Mouse (Mus musculus): ENCODE measurements at regions not wholly inside any gene's neighbourhood (a gene's known extent, or its start where the extent isn't known, plus 50 kb on each side); places are given as distances from the start of the nearest gene placed in this dataset.

GRCm38 (mm10) chr3:150640004-150640676 lies 797.5 kb upstream of the Adgrl4 start:
- Histone ChIP-seq H3K4me1 (ENCODE audit: control insufficient read depth in 2 of 2, insufficient read depth in 2 of 2, low read length in 2 of 2) (no peaks in the 10 kb centered on the region), H3K4me3 (ENCODE audit: control insufficient read depth in 1 of 2, insufficient read depth in 1 of 2, low read depth in 1 of 2, low read length in 2 of 2) (no peak overlapping the region), H3K27me3 (ENCODE audit: control insufficient read depth, insufficient read depth, low read length) (no peaks in the 10 kb centered on the region), H3K9me3 (ENCODE audit: control insufficient read depth, low read length) (no peaks in the 10 kb centered on the region), H3K27ac (replicated peaks in 1 of 2; ENCODE audit: control insufficient read depth in 1 of 2, insufficient read depth in 1 of 2, low read depth in 2 of 2, low read length in 2 of 2) (no peak overlapping the region), H3K9ac (ENCODE audit: low read length) (no peak overlapping the region), H3K4me2 (ENCODE audit: low read length) (no peak overlapping the region), H3K36me3 (ENCODE audit: control insufficient read depth, insufficient read depth, low read length) (no peaks in the 10 kb centered on the region)
- WGBS: 86% methylated on average over 8 of the region's 8 CpGs
- ATAC-seq (ENCODE audit: insufficient number of reproducible peaks, insufficient read depth, low FRiP score, low read depth): no peak

DNA sequence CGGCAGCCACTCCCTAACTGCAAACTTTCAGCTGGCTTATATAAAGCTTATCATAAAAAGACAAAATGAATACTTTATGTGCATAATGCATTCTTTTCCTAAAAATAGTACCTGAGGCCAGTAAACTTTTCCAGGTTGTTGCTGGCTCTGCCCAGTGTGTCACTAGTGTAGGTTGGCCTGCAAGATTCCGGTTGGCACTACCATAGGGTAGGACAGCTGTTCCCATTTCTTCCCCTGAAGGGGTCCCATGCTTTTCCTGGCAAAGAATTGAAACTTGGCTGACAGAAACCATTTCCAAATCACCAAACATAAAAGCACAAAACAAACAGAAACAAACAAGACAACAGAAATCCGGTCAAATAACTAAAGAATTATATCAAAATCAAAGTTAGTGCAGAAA lies 789.6 kb upstream of the Adgrl4 start:
- Histone ChIP-seq H3K27me3 (ENCODE audit: control insufficient read depth, insufficient read depth, low read length) (no peaks in the 10 kb centered on the region), H3K4me3 (ENCODE audit: control insufficient read depth in 1 of 2, insufficient read depth in 1 of 2, low read depth in 1 of 2, low read length in 2 of 2) (no peak overlapping the region), H3K9ac (ENCODE audit: low read length) (no peak overlapping the region), H3K4me1 (ENCODE audit: control insufficient read depth in 2 of 2, insufficient read depth in 2 of 2, low read length in 2 of 2) (no peaks in the 10 kb centered on the region), H3K4me2 (ENCODE audit: low read length) (no peak overlapping the region), H3K9me3 (ENCODE audit: control insufficient read depth, low read length) (no peaks in the 10 kb centered on the region), H3K36me3 (ENCODE audit: control insufficient read depth, insufficient read depth, low read length) (no peaks in the 10 kb centered on the region), H3K27ac (replicated peaks in 1 of 2; ENCODE audit: control insufficient read depth in 1 of 2, insufficient read depth in 1 of 2, low read depth in 2 of 2, low read length in 2 of 2) (no peak overlapping the region)
- ATAC-seq (ENCODE audit: insufficient number of reproducible peaks, insufficient read depth, low FRiP score, low read depth): no peak
- 82% methylated on average over 3 of the region's 3 CpGs for WGBS

DNA sequence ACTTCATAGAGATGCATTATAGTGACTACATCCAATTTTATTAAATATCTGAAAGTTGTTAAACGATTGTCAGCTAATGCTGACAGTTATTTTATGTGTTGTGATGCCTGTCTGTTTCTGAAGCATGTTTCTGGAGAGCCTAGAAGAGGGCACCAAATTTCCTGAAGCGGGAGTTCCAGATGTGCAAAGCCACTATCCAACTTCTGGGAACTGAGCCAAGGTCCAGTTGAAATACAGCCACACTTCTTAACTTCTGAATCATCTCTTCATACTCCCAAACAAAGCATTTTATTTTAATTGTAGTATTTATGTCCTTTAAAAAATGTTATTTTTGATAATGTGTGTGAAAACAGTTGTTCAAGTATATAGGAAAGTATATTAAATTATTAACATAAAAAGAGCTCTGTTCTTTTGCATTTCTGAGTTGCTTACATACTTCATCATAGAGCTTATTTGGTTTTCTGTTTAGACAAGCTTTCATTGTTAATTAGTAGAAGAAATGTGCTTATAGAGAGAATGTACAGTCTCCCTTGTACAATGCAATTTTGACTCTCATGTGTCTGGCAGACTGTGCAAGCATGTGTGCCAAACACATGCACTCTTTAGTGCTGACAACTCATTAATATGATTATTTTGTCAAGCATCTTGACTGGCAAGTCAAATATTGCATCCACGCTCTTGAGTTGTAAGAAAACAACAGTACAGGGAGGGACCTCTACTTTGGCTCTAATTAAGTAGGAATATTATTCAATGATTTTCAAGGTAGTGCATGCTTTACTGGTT lies 787.7 kb upstream of the Adgrl4 start:
- WGBS: 45% methylated on average over 3 of the region's 3 CpGs
- no peak overlapping the region for H3K4me2 ChIP-seq (ENCODE audit: low read length)
- no peak overlapping the region for H3K9ac ChIP-seq (ENCODE audit: low read length)
- ATAC-seq (ENCODE audit: insufficient number of reproducible peaks, insufficient read depth, low FRiP score, low read depth): no peak
- no peaks in the 10 kb centered on the region for H3K4me1 ChIP-seq (ENCODE audit: control insufficient read depth in 2 of 2, insufficient read depth in 2 of 2, low read length in 2 of 2)
- H3K27me3 ChIP-seq (ENCODE audit: control insufficient read depth, insufficient read depth, low read length): no peaks in the 10 kb centered on the region
- H3K9me3 ChIP-seq (ENCODE audit: control insufficient read depth, low read length): no peaks in the 10 kb centered on the region
- H3K4me3 ChIP-seq (ENCODE audit: control insufficient read depth in 1 of 2, insufficient read depth in 1 of 2, low read depth in 1 of 2, low read length in 2 of 2): no peak overlapping the region
- no peaks in the 10 kb centered on the region for H3K36me3 ChIP-seq (ENCODE audit: control insufficient read depth, insufficient read depth, low read length)
- H3K27ac ChIP-seq (replicated peaks in 1 of 2; ENCODE audit: control insufficient read depth in 1 of 2, insufficient read depth in 1 of 2, low read depth in 2 of 2, low read length in 2 of 2): no peak overlapping the region

DNA sequence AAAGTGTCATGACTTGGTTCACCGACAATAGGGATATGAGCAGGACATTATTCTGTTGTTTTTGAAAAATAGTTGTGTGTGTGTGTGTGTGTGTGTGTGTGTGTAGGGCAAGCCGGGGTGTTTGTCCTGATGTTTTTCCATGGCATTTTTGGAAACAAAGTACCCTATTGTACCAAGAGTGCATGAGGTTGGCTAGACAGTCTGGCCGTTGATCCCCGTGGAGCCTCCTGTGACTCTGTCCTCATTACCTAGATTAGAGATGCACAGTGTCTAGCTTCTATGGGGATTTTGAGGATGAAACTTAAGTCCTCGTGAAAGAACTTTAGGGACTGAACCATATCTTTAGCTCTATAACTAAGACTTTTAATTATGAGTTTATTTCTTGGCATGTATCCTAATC lies 741.9 kb upstream of the Adgrl4 start:
- Histone ChIP-seq H3K9me3 (ENCODE audit: control insufficient read depth, low read length) (no peaks in the 10 kb centered on the region), H3K4me1 (ENCODE audit: control insufficient read depth in 2 of 2, insufficient read depth in 2 of 2, low read length in 2 of 2) (no peaks in the 10 kb centered on the region), H3K27me3 (ENCODE audit: control insufficient read depth, insufficient read depth, low read length) (no peaks in the 10 kb centered on the region), H3K4me3 (ENCODE audit: control insufficient read depth in 1 of 2, insufficient read depth in 1 of 2, low read depth in 1 of 2, low read length in 2 of 2) (no peak overlapping the region), H3K4me2 (ENCODE audit: low read length) (no peak overlapping the region), H3K36me3 (ENCODE audit: control insufficient read depth, insufficient read depth, low read length) (no peaks in the 10 kb centered on the region), H3K9ac (ENCODE audit: low read length) (no peak overlapping the region), H3K27ac (replicated peaks in 1 of 2; ENCODE audit: control insufficient read depth in 1 of 2, insufficient read depth in 1 of 2, low read depth in 2 of 2, low read length in 2 of 2) (no peak overlapping the region)
- WGBS: 85% methylated on average over 5 of the region's 5 CpGs
- ATAC-seq (ENCODE audit: insufficient number of reproducible peaks, insufficient read depth, low FRiP score, low read depth): no peak

DNA sequence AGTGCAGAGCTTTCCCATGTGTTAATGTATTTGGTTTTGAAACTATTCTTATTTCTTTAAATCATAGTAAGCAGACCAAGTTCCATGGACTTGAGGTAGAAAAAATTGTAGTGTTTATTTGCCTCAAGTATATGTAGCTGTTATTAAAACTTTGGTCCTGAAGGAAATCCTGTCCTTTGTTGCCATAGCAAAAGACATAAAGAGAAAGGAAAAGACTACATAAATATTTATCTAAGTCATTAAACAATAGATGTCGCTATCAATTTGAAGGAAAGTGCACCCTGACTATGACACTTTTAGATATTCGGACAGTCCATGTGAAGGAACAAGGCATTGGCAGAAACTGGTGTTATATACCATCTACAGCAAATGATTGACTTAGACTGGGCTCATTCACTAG lies 737.7 kb upstream of the Adgrl4 start:
- no peak for ATAC-seq (ENCODE audit: insufficient number of reproducible peaks, insufficient read depth, low FRiP score, low read depth)
- H3K4me2 ChIP-seq (ENCODE audit: low read length): no peak overlapping the region
- H3K27ac ChIP-seq (replicated peaks in 1 of 2; ENCODE audit: control insufficient read depth in 1 of 2, insufficient read depth in 1 of 2, low read depth in 2 of 2, low read length in 2 of 2): no peak overlapping the region
- H3K9ac ChIP-seq (ENCODE audit: low read length): no peak overlapping the region
- 55% methylated on average over 2 of the region's 2 CpGs for WGBS
- no peak overlapping the region for H3K4me3 ChIP-seq (ENCODE audit: control insufficient read depth in 1 of 2, insufficient read depth in 1 of 2, low read depth in 1 of 2, low read length in 2 of 2)
- no peaks in the 10 kb centered on the region for H3K36me3 ChIP-seq (ENCODE audit: control insufficient read depth, insufficient read depth, low read length)
- H3K9me3 ChIP-seq (ENCODE audit: control insufficient read depth, low read length): no peaks in the 10 kb centered on the region
- H3K4me1 ChIP-seq (ENCODE audit: control insufficient read depth in 2 of 2, insufficient read depth in 2 of 2, low read length in 2 of 2): no peaks in the 10 kb centered on the region
- no peaks in the 10 kb centered on the region for H3K27me3 ChIP-seq (ENCODE audit: control insufficient read depth, insufficient read depth, low read length)
